Mouse (Mus musculus): Measurements from ENCODE around the gene Cubn.

GRCm38 (mm10) chr2:13400831-13401230 is 90.8 kb downstream of the Cubn start:
- TF ChIP-seq GABPA (IDR thresholded peaks at IDR 0.05; ENCODE audit: low read depth, low read length) (no peak), SMC3 (IDR thresholded peaks at IDR 0.05; ENCODE audit: low read depth, low read length) (no peak), ZKSCAN1 (IDR thresholded peaks at IDR 0.05; ENCODE audit: low read depth, low read length) (no peak), POLR2A (IDR thresholded peaks at IDR 0.05; ENCODE audit: control insufficient read depth in 1 of 2, insufficient read depth in 1 of 2, low read depth in 1 of 2, low read length in 2 of 2, poor library complexity in 1 of 2) (no peak), ETS1 (IDR thresholded peaks at IDR 0.05; ENCODE audit: low read depth, low read length) (no peak), CTCF (IDR thresholded peaks at IDR 0.05 in 2 of 3, conservative IDR thresholded peaks at IDR 0.05 in 1 of 3; ENCODE audit: control insufficient read depth in 1 of 3, insufficient read depth in 1 of 3, low read depth in 2 of 3, low read length in 3 of 3, poor library complexity in 1 of 3, severe bottlenecking in 1 of 3) (no peak), GATA1 (IDR thresholded peaks at IDR 0.05; ENCODE audit: low read depth, low read length) (no peak), BHLHE40 (IDR thresholded peaks at IDR 0.05; ENCODE audit: borderline replicate concordance, low read depth, low read length) (no peak), MYC (IDR thresholded peaks at IDR 0.05; ENCODE audit: low read depth, low read length) (no peak), RCOR1 (IDR thresholded peaks at IDR 0.05; ENCODE audit: low read depth, low read length) (no peak), MEF2A (IDR thresholded peaks at IDR 0.05; ENCODE audit: extremely low read depth, insufficient replicate concordance, low read depth, low read length, poor library complexity, severe bottlenecking) (no peak), EP300 (IDR thresholded peaks at IDR 0.05; ENCODE audit: low read depth in 1 of 2, low read length in 2 of 2) (no peak), SIN3A (IDR thresholded peaks at IDR 0.05; ENCODE audit: low read length) (no peak), POLR2AphosphoS2 (IDR thresholded peaks at IDR 0.05; ENCODE audit: low read length) (no peak)
